Mouse (Mus musculus) heart, postnatal 0 days (tissue): ENCODE measurements around the gene Tspan33.

Experiments used
- CTCF ChIP-seq: IDR thresholded peaks from 2 replicates; pipeline ENCODE4 v1.5.1; 2016; ENCODE audit warnings: antibody characterized with exemption, control low read depth, low read depth
- EP300 ChIP-seq: IDR thresholded peaks from 2 replicates; pipeline ENCODE4 v1.6.1; 2016; ENCODE audit warnings: antibody characterized with exemption, low read depth

GRCm38 (mm10) chr6:29697548-29697947 is 3.5 kb downstream of the Tspan33 start:
- TF ChIP-seq CTCF: 0 out of 2 replicates have a peak, but pooled peaks have one; percentile 13
- no peak for TF ChIP-seq EP300
